Mouse (Mus musculus) kidney, postnatal 10 days (tissue): ENCODE results near the gene Topors.

ENCODE experiments used
- DNase-seq: peaks from one replicate; pipeline ENCODE4 v3.0.0; 2021; ENCODE audit warnings: mixed read lengths

Gene Topors

DNA sequence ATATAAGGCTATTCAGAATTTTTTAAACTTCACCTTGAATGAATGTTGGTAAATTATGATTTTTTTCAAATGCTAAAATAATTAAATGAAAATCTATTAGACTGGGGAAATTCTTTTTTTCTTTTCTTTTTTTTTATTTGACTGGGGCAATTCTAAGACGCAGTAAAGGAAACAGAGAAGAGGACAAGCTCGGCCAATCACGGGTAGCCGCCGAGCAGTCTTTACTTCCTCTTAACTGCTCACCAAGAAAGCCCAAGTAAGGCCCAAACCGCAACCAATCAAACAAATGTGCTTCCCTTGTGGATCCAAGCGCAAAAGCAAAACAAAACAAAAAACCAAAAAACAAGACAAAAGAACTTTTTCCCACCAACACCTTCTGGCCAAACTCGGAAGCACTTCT is 25.6 kb downstream of the Topors start:
- no peak for DNase-seq

DNA sequence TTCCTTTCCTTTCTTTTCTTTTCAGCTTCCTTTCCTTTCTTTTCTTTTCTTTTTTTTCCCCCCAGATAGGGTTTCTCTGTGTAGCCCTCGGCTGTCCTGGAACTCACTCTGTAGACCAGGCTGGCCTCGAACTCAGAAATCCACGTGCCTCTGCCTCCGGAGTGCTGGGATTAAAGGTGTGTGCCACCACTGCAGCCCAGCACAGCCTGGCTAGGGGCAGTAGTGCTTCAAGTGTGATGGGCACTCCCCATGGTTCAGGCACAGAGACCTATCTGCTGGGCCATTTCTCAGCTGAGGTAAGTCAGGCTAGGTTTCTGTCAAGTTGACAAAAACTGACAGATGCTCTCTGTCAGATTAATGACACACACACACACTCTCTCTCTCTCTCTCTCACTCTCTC is 26.6 kb downstream of the Topors start:
- DNase-seq = no peak

DNA sequence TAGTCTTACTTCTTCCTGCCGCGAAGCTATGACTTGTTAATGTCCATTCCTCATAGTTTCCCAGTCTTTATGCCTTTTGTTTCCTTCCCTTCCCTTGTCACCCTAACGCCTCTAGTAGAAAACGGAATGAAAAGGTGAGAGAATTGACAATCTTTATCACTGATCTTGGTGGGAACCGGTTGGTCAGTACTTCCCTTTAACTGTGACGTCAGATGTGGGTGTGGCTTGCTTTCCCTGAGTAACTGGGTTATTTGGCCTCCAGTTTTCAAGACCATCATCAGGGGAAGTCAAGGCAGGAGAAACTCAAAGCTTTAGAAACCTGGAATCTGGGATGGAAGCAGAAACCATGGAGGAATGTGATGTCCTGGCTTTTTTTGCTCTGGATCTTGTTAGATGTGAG is 27.7 kb downstream of the Topors start:
- DNase-seq = no peak

DNA sequence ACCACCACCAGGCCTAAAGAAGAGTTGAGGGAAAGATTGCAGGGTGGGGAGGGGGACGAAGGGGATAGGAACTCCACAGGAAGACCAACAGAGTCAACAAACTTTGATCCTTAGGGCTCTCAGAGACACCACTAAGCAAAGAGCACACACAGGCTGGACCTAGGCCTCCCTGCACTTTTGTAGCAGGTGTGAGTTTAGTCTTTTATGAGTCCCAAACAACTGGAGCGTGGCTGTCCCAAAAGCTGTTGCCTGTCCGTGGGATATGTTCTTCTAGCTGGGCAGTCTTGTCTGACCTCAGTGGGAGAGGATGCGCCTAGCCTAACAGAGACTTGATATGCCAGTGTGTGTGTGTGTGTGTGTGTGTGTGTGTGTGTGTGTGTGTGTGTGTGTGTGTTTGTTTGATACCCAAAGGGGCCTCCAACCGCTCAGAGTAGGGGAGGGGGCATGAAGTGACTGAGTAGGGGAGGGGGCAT is 29.3 kb downstream of the Topors start:
- DNase-seq = no peak

DNA sequence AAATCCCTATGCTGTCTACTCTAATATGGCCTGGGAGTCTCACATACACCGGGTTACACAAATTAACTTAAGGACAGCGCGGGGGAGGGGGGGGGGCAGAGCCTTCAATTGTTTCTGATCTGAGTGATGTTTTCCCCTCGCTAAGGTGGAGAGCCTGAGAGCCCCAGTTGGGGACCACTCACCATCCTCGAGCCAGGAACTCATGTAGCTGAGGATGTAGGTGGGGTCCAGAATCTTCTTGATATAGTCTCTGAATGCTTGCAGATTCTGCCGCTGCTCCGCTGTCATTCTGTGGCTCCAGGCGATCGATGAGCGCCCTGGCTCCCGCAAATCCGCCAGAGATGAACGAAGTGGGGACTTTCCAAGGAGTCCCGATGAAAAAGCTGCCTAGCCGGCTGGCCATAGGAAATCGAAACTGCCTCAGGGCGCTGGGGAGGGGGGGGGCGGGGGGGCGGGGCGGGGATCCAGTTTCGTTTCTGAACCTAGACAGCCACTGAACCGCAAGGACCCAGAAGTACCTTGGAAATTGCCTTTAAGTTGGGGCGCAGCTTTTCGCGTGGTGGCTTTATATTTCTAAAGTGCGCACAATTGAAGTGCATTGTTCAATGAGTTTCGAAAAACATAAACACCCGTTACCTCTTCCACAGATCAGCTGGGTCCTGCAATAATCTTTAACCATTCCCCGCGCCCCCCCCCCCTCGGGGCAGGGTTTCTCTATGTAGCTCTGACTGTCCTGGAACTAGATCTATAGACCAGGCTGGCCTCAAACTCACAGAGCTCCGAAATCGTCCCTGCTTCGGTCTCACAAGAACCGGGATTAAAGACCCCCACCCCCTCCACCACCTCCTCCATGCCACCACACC is 30.0 kb downstream of the Topors start, which contains the start of gene Ddx58:
Ddx58 (minus strand) TSS at position 420 of the 863 bp plus-strand sequence.
- DNase-seq = peak; percentile 49

DNA sequence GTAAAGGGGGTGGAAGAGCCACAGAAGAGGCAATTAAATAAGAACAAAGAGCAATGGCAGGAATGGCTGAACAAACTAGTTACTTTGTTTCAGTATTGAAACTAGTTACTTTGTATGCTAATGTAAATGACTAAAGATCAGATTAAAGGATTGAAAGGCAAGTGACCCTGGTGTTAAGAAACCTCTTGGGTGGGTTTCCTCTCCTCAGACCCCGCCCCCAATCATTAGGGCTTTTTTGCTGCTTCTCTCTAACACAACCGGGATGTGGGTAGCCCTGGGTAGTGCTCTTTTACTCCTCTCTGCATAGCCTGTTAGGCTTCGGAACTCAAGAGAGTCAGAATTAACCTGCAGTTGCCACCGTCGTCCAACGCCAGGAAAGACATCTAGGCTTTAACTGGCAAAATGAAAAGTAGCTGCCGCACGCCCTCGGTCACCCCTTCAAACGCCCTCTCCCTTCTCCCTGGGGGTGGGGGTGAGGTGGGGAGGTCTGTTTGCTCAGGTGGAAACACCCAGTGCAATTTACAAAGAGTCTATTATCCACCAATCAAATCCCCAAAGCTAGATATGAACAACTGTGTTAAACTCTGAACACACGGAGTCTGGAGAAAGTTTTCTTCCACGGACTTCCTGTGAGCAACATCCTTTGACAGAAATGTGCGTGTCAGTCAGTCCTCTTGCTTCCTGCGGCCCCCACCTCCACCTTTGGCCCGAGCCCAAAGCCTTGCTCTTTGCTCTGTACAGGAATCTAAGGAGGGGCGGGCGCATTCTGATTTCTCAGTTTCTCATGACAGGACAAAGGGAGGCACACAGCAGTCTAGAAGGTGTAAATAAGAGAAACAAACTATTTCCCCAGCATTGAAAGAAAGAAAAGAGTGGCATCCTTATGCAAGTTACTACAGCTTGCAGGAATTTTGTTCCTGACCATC is 30.9 kb downstream of the Topors start:
- peak; percentile 88 for DNase-seq

DNA sequence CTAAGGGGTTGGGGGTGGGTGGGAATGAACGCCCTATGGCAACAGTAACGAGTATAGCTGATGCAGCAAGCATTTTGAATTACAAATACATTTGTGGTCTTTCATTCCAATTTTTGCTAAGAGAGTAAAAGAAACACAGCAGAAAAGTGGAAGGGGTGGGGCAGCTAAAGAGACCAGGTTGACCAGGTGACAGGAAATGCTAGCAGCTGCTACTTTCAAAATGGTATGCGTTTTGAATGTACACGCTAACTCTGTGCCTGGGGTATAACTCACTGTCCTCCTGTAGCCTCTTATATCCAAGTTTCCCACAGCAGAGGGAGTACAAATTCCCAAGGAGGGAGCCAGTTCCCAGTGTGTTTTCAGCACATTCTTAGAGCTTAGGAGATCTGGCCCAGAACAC is 32.8 kb downstream of the Topors start:
- DNase-seq = no peak

DNA sequence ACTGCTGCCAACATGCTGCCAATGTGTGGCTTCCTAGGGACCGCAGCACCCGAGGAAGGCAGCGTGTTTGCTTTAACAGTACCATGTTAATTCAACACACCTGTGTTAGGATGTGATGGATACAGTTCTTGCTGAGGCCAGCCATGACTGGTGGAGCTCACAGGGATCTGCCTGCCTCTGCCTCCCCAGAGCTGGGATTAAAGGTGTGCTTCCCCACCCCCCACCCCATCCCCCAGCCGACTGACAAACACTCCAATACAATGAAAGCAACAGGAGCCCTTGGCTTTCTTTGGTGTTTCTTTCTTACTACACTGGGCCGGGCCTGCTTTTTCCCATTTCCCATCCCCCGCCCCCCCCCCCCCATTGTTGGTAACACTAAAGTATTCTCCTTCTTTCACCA is 35.4 kb downstream of the Topors start:
- DNase-seq = no peak

DNA sequence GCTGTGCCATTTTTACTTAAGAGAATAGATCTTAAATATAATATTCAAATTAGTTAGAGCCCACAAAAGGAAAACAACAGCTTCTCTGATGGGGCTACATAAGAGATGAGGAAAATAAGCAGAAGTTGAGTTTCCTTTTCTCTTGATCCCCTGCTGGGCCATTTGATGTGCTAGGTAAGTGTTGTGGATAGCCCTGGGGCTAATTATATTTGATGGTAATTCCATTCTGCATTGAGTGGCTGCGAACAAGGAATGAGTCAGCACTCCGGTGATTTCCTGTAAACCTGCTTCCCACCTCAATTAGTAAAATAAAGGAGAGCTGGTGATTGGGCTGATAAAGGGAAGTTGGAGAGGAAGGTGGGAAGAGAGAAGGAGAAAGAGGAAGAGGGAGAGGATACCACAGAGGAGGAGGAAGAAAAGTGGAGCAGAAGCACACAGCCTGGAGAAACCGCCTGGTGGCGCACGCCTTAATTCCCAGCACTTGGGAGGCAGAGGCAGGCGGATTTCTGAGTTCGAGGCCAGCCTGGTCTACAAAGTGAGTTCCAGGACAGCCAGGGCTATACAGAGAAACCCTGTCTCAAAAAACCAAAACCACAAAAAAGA is 36.5 kb downstream of the Topors start:
- no peak for DNase-seq

DNA sequence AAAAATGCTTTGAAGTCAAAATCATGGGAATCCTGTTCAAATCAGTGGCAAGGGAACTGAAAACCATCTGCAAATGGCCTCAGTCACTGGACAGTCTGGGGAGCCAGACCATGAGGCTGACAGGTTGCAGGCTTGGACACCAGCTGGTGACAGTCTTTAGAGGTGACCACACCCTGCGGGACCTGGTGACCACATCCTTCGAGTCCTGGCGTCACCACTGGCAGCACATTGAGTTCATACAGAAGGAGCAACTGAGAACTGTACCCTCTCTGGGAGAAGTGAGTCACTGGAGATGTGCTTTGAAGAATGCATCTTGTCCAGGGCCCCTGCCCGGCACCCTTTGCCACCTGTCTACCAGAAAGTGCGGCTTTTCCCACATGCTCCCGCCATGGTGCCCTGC is 39.9 kb downstream of the Topors start:
- DNase-seq = no peak

DNA sequence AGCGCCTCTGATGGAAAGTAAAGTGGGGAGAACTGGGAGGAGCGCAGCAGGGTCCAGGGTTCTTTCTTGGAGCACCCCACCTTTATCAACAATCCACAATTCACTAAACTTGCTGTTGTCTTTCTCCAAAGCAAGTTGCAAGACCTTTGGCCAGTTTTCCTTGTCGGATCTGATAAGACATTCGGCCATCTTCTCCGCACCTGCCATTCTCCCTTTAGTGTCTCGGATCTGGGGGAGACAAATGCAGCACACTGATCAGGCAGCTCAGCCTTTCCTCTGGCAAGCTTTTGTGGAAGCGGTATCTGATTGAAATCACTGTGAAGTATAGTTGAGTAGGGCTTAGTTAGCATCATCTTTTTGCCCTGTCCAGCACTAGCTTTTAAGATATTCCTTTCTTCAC is 41.8 kb downstream of the Topors start:
- DNase-seq = no peak

DNA sequence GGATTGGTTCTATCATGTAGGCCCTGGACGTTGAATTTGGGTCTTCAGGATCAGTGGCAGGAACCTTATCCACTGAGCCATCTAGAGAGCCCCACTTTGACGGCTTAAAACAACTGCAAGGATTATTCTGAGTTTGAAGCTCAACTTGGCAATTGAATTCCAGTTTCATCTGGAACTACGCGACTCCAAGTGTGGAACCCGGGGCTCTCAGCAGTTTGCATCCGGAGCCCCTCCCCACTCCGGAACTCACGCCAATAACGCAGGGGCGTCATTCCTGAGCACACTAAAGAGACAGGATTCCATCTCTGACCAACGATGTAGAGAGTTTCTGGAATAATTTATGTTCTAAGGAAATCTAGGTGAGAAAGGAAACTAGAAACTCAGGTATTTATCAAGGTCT is 42.5 kb downstream of the Topors start:
- no peak for DNase-seq

DNA sequence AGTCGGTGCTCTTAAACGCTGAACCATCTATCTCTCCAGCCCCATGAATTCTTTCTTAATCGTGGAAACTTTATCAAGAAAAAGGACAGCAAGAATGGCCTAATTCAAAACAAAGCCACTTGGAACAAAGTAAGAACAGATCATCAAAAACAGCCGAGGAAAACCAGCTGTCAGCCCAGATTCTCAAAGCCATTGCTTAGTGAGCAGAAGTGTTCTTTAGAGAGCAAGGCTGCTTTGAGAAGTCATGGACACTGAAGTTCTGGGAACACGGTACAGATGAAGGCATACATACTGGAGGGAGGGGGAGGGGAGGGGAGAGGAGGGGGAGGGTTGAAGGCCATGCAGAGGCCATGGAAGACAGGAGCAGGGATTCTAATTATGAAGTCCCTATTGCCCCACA is 43.6 kb downstream of the Topors start:
- DNase-seq = peak; percentile 44

DNA sequence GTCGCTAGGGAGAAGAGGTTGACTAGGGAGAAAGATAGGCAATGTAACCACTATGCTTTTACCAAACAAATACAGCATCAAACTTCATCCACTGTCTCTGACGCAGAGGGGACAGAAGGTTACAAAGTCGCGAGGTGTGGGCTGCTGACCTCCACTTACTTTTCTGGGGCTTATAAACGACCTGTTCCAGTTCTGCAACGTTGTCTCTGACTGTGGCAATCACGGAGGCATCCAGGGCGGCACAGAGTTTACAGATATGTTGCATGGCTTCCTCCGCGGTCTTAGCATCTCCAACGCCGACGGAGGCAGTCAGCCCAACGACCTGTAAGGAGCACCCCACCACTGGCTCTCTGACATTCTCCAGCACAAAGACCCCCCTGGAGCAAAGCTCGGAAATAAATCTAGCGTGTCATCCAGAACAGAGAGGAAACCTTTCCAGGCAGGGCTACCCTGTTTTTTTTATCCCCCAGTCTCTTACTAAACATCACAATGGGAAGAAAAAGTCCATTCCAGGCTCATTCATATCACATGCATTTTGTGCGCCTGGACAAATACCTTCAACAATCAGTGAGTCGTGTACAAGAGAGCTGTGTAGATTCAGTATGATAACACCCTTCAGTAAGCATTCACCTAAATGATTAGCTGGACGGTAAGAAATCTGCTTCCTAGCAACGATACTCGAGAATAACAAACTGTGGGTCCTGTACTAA is 47.6 kb downstream of the Topors start:
- DNase-seq = no peak

DNA sequence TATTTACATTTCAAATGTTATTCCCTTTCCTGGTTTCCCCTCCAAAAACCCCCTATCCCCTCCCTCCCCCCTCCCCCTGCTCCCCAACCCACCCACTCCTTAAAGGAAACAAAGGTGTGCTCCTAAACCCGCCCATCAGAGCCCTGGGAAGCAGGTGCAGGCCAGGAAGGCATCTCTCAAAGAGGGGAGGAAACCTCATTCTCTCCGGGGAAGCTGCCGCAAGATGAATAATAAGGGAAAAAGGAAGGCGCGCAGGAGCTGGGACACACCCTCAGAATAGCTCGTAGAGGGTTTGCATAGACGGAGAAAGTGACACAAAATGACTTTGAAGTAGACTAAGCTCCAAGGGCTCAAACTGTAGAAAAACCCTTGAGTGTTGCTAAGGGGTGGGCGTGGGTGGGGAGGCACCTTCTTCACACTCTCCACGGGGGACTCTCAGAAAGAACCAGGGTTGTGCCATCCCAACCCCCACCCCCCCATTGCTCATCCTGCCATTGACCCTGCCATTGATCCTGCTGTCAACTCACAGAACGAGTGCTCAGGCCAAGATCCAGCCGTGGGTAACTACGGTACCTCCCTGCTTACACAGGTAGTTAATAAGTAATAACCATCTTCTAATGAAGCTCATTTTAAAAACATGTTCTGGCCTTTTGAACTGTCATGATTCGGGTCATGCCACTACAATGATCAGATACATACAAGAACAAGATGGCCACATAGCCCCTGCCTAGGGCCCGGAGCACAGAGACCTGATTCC is 48.5 kb downstream of the Topors start:
- no peak for DNase-seq

DNA sequence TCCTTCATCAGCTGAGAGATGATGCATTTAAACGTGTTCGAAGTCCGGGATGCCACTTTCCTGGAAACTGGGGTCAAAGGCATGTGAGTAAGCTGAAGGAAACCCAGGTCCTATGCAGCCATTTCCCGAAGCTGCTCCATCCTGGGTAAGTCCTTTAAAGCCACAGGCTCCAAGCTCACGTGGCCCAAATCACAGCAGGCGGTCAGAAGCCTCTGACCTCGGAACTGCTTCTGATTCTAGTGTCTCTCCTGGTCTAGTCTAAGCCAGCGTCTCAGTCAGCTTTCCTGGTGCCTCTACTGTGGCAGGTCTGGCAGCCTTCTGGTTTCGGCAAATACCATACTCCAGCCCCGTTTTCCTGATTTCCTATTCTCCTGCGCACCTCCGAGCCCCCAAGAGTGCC is 49.2 kb downstream of the Topors start:
- DNase-seq = no peak

DNA sequence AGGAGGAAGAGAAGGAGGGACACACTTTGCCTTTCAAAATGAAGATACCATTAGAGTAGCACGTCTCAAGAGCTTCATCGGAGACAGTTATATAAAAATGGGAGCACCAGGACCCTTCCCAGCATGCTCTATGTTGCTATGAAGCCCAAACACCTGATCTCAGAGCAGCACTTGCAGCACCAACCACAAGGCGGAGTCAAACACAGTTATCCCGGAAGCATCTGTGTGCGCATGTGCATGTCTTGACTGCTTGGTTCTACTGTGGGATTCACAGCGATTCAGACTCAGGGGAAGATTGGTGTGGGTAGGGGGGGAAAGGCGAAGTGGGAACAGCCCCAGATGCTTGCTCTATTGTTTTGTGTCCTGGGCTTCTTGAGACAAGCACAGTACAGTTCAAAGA is 51.3 kb downstream of the Topors start:
- peak; percentile 57 for DNase-seq

DNA sequence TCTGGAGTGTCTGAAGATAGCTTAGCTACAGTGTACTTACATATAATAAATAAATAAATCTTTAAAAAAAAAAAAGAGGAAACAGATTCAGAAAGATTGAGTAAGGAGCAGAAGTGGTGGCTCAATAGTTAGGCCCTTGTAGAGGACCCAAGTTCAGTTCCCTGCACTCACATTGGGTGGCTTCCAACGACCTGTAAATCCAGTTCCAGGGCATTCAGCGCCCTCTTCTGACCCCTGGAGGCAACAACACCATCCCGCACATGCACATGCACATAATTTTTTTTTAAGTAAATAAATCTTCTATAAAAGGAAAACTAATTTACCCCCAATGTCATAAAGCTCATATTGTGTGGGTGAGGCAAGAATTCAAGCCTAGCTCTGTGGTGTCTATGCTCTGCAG is 51.7 kb downstream of the Topors start:
- DNase-seq = no peak

DNA sequence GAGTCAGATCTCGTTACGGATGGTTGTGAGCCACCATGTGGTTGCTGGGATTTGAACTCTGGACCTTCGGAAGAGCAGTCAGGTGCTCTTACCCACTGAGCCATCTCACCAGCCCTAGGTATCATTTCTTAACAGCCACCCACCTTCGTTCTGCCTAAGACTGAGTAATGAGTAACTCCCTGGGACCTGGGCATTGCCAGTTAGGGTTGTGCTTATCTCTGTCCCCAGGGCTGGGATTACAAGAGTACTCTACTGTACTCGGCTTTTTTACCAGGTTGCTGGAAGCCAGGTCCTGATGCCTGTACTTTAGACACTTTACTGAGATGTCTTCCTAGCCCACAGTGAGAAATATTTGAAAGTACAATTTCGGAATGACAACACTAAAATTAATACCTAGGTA is 57.5 kb downstream of the Topors start:
- no peak for DNase-seq
